Mouse (Mus musculus): ENCODE results near the gene Zfp987. TPM values are rescaled to one million over a fixed set of nuclear protein-coding genes. Genes with fewer than 3 reads are reported as not detected.
"Not testable (repeated sequence)": the region's sequence is repeated elsewhere in the genome, so short reads cannot be mapped to it uniquely, and the experiment has no call there.

The Zfp987 gene
- 1 to 10 TPM; 2.7 to 5.3 (median 3.3) TPM for polyA plus RNA-seq (2017; shearing (Covaris generic))

- not testable (repeated sequence) for ATAC-seq
Observed at GRCm38 (mm10) chr4:146096998-146097397, at the start of gene Zfp987. TSS of gene Zfp987 (plus strand) at chr4:146097298.

- not testable (repeated sequence) for ATAC-seq
Observed at GRCm38 (mm10) chr4:146052536-146052935, 44.6 kb upstream of the Zfp987 start.

- not testable (repeated sequence) for ATAC-seq
Observed at GRCm38 (mm10) chr4:146053445-146053844, 43.7 kb upstream of the Zfp987 start.

GRCm38 (mm10) chr4:146055335-146055734, 41.8 kb upstream of the Zfp987 start:
- no peak for ATAC-seq

GRCm38 (mm10) chr4:146058646-146059045, 38.5 kb upstream of the Zfp987 start:
- not testable (repeated sequence) for ATAC-seq

- not testable (repeated sequence) for ATAC-seq
Observed at GRCm38 (mm10) chr4:146059078-146059477, 38.0 kb upstream of the Zfp987 start.

- ATAC-seq, result not testable (repeated sequence)
Observed at GRCm38 (mm10) chr4:146059974-146060693, 37.0 kb upstream of the Zfp987 start.

- ATAC-seq, result not testable (repeated sequence)
Observed at GRCm38 (mm10) chr4:146061082-146061481, 36.0 kb upstream of the Zfp987 start.

GRCm38 (mm10) chr4:146062021-146062420, 35.1 kb upstream of the Zfp987 start:
- ATAC-seq, result not testable (repeated sequence)

GRCm38 (mm10) chr4:146063001-146063400, 34.1 kb upstream of the Zfp987 start:
- not testable (repeated sequence) for ATAC-seq

GRCm38 (mm10) chr4:146063621-146064020, 33.5 kb upstream of the Zfp987 start:
- not testable (repeated sequence) for ATAC-seq

GRCm38 (mm10) chr4:146064807-146065206, 32.3 kb upstream of the Zfp987 start:
- not testable (repeated sequence) for ATAC-seq

GRCm38 (mm10) chr4:146066932-146067580, 30.0 kb upstream of the Zfp987 start:
- not testable (repeated sequence) for ATAC-seq

GRCm38 (mm10) chr4:146067594-146067993, 29.5 kb upstream of the Zfp987 start:
- ATAC-seq, result not testable (repeated sequence)

GRCm38 (mm10) chr4:146073264-146073663, 23.8 kb upstream of the Zfp987 start:
- not testable (repeated sequence) for ATAC-seq

- not testable (repeated sequence) for ATAC-seq
Observed at GRCm38 (mm10) chr4:146101448-146101847, 4.3 kb downstream of the Zfp987 start.

- ATAC-seq, result not testable (repeated sequence)
Observed at GRCm38 (mm10) chr4:146156524-146156923, 59.4 kb downstream of the Zfp987 start, which contains the start of gene Zfp600. TSS of gene Zfp600 (plus strand) at chr4:146156824.

- not testable (repeated sequence) for ATAC-seq
Observed at GRCm38 (mm10) chr4:146162893-146163292, 65.8 kb downstream of the Zfp987 start.

- peak; percentile 13 for ATAC-seq
Observed at GRCm38 (mm10) chr4:146167202-146167832, 70.2 kb downstream of the Zfp987 start.

GRCm38 (mm10) chr4:146167879-146168532, 70.9 kb downstream of the Zfp987 start:
- ATAC-seq, result peak; percentile 24

- not testable (repeated sequence) for ATAC-seq
Observed at GRCm38 (mm10) chr4:146168730-146169215, 71.7 kb downstream of the Zfp987 start.
